Mouse (Mus musculus): ENCODE measurements around the gene Herpud1. TPM values are rescaled to one million over a fixed set of nuclear protein-coding genes. Genes with fewer than 3 reads are reported as not detected.

Herpud1 gene
- total RNA-seq, 2 experiments from 2014 or later: 168 to 178 TPM

DNA sequence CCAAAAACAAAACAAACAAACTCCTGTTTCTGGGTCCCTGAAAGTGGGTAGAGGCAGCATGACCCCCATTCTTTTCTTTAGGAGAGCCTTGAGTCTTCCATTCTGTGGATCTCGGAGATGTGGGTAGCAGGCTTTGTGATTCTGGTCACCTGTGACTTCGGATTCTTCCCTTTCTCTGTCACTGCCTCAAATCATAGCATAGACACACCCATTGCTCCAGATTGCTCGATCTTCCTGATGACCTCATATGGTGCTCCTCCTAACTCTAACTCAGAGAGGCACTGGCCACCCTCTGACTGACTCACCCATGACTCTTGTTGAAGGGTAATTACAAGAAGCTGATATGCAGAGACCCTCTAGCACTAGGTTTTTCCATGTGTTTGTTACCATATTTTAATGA, 50.7 kb downstream of the Herpud1 start:
- no peak for DNase-seq
- intact Hi-C loops (cut with DNase I): no loop called here

DNA sequence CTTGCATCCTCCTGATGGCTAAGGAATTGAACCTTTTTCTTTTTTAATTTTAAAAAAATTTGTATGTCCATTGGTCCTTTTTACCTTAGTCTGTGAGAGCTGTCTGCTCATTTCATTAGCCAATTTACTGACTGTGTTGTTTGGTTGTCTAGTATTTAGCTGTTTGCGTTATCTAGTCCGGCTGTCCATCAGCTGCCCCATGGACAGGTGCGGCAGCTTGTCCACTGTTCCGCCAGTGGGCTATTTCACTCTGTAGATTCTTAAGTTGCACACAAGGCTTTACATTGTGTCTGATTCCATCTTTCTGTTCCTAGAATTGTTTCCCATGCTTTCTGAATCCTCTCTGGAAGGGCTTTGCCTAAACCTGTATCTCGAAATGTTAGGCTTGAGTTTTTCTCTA, 52.4 kb downstream of the Herpud1 start:
- DNase-seq: no peak
- intact Hi-C loops (cut with DNase I): no loop called here

- intact Hi-C loops (cut with DNase I): no loop called here
- no peak for DNase-seq
Measured at GRCm38 (mm10) chr8:94439691-94440090, 53.5 kb downstream of the Herpud1 start.

GRCm38 (mm10) chr8:94440389-94440788, 54.2 kb downstream of the Herpud1 start:
- intact Hi-C loops (cut with DNase I): no loop called here
- DNase-seq: no peak

DNA sequence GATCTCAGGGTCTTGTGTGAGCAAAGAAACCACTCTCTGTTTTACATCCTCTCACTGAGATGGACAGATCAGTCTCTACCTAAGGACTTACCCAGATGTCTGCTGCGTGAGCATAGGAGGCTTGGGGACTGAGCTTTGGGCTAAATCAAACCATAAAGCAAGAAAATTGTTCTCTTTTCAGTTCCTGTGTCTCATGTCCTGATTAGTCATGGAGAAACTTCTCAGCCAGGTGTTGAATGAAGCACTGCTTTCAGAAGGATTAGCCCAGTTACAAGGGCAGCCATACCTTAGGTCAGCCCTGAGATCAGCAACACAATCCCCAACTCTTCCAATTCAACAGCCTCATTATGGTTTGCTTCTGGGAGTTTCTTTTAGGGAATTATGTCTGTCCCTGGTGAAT, 55.4 kb downstream of the Herpud1 start:
- no peak for DNase-seq
- intact Hi-C loops (cut with DNase I): no loop called here

DNA sequence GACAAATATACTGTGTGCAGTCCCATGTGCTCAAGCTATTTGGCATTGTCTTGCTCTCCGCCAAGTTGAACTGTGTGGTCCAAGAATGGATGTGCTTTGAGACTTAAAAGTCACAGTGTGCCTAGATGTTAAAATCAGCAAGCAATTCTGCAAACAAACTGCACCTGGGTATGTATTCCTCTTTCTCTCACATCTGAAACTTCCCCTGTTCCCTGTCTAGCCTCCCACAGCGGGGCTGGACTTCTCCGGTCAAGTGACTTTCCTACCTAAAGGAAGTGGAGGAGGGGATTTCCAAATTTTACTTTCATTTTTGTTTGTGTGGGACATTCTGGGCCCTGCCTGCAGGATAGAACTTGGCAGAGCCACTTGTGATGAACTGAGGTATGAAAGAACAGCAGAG, 56.9 kb downstream of the Herpud1 start:
- DNase-seq: no peak
- intact Hi-C loops (cut with DNase I): no loop called here

DNA sequence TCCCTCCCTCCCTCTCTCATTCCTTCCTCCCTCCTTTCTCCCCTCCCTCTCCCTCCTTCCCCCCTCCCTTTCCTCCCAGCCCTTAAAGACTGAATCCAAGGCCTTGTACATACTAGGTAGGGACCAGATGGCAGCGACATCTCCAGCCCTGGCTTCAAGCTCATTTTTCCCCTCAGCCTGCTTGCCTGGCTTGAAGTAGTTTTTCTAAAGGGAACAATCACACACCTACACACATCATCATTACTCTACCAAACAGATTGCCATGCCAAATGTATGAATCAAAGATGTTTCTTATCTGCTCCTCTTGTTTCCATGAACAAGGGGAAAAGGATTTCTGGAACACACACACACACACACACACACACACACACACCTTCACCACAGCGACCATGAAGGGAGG, 58.2 kb downstream of the Herpud1 start:
- DNase-seq: no peak
- intact Hi-C loops (cut with DNase I): no loop called here

Other genes with a start within 250 kb of the Herpud1 start
- gene Mt4, start 249.2 kb upstream of the Herpud1 start, total RNA-seq (2021): not detected
- 1 to 10 TPM; 4.9 to 5.5 TPM for gene Mt3, start 233.8 kb upstream of the Herpud1 start, total RNA-seq (2021)
- gene Mt2, start 213.8 kb upstream of the Herpud1 start, total RNA-seq (2021): 10 to 100 TPM; 71.0 to 71.3 TPM
- 100 to 1,000 TPM; 388 to 401 TPM for gene Mt1, start 207.4 kb upstream of the Herpud1 start, total RNA-seq (2021)
- gene Nup93, start 171.9 kb upstream of the Herpud1 start, total RNA-seq (2021): 10 to 100 TPM; 17.3 to 20.2 TPM
- gene Slc12a3, start 57.2 kb upstream of the Herpud1 start, total RNA-seq (2021): under 1 TPM; 0.22 to 0.88 TPM
- 1 to 10 TPM in 1 of 2 experiments, under 1 TPM in 1; 0.22 to 1.4 TPM for gene Nlrc5, start 47.9 kb downstream of the Herpud1 start, total RNA-seq (2021)
- 1 to 10 TPM; 5.3 to 5.8 TPM for gene Cpne2, start 146.6 kb downstream of the Herpud1 start, total RNA-seq (2021)
- gene Rspry1, start 215.5 kb downstream of the Herpud1 start, total RNA-seq (2021): 10 to 100 TPM; 12.9 to 14.9 TPM
- gene Fam192a, start 215.6 kb downstream of the Herpud1 start, total RNA-seq (2021): 10 to 100 TPM; 18.7 to 20.4 TPM

Data from heart, postnatal 14 days (tissue).